Mouse (Mus musculus): ENCODE measurements around the gene Gm15737. TPM values are rescaled to one million over a fixed set of nuclear protein-coding genes. Genes with fewer than 3 reads are reported as not detected.

Gm15737 gene
- polyA plus RNA-seq, 1 experiment: not detected

- Histone ChIP-seq H3K27ac (ENCODE audit: control insufficient read depth, insufficient read depth, low read depth, low read length) (no peak overlapping the region), H3K4me3 (ENCODE audit: control insufficient read depth, low read depth, low read length) (no peak overlapping the region), H3K27me3 (ENCODE audit: control insufficient read depth, insufficient read depth, low read length) (no peaks in the 10 kb centered on the region), H3K36me3 (ENCODE audit: control insufficient read depth, insufficient read depth, low read length) (no peaks in the 10 kb centered on the region), H3K4me1 (ENCODE audit: control insufficient read depth, insufficient read depth, low read length) (no peaks in the 10 kb centered on the region)
- TF ChIP-seq CTCF (IDR thresholded peaks at IDR 0.05; ENCODE audit: control insufficient read depth, insufficient read depth, insufficient replicate concordance, low read depth, low read length): no peak
- no peak for TF ChIP-seq POLR2A (IDR thresholded peaks at IDR 0.05; ENCODE audit: control insufficient read depth, low read depth, low read length)
These were observed 6.2 kb downstream of the Gm15737 start for GRCm38 (mm10) chr6:92875340-92875739.

DNA sequence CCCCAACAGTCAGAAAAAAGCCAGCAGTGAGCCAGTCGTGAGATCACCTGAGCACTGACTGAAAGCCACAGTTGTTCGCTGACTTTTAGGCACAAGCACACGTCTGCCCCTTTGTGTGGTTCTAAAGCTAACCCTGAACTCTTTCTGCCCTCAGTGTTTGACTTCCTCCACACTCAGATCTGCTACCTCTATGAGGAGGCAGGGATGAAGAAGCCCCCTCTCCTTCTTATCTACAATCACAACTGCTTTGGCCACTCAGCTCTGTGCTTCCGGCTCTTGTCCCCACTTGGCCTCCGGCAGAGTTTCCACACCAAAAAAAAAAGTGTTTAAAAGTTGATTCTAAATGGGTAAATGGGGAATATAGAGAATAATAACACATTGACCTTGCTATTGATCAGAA lies 7.0 kb downstream of the Gm15737 start:
- no peaks in the 10 kb centered on the region for H3K27me3 ChIP-seq (ENCODE audit: control insufficient read depth, insufficient read depth, low read length)
- TF ChIP-seq POLR2A (IDR thresholded peaks at IDR 0.05; ENCODE audit: control insufficient read depth, low read depth, low read length): no peak
- no peak for TF ChIP-seq CTCF (IDR thresholded peaks at IDR 0.05; ENCODE audit: control insufficient read depth, insufficient read depth, insufficient replicate concordance, low read depth, low read length)
- H3K36me3 ChIP-seq (ENCODE audit: control insufficient read depth, insufficient read depth, low read length): no peaks in the 10 kb centered on the region
- no peaks in the 10 kb centered on the region for H3K4me1 ChIP-seq (ENCODE audit: control insufficient read depth, insufficient read depth, low read length)
- H3K27ac ChIP-seq (ENCODE audit: control insufficient read depth, insufficient read depth, low read depth, low read length): no peak overlapping the region
- H3K4me3 ChIP-seq (ENCODE audit: control insufficient read depth, low read depth, low read length): no peak overlapping the region

GRCm38 (mm10) chr6:92877236-92877635 lies 8.1 kb downstream of the Gm15737 start:
- Histone ChIP-seq H3K27ac (ENCODE audit: control insufficient read depth, insufficient read depth, low read depth, low read length) (no peak overlapping the region), H3K4me1 (ENCODE audit: control insufficient read depth, insufficient read depth, low read length) (no peaks in the 10 kb centered on the region), H3K36me3 (ENCODE audit: control insufficient read depth, insufficient read depth, low read length) (no peaks in the 10 kb centered on the region), H3K4me3 (ENCODE audit: control insufficient read depth, low read depth, low read length) (no peak overlapping the region), H3K27me3 (ENCODE audit: control insufficient read depth, insufficient read depth, low read length) (no peaks in the 10 kb centered on the region)
- TF ChIP-seq POLR2A (IDR thresholded peaks at IDR 0.05; ENCODE audit: control insufficient read depth, low read depth, low read length) (no peak), CTCF (IDR thresholded peaks at IDR 0.05; ENCODE audit: control insufficient read depth, insufficient read depth, insufficient replicate concordance, low read depth, low read length) (no peak)

DNA sequence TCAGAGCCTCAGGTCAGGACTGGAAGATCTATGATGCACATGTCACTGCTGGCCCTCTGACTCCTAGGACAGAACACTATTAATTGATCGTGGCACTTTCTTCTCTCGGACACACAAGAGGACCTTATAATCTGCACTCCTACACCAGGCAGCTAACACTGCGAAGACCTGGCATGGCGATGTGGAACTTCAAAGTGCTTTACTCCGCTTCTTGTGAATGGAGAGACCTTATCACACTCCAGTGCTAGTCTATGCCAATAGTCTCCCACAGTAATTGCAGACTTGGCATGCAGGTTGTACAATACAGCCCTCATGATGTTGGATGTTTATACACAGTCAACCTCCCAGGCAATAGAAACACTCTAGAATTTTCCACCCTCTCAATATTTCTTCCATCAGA lies 9.6 kb downstream of the Gm15737 start:
- Histone ChIP-seq H3K27me3 (ENCODE audit: control insufficient read depth, insufficient read depth, low read length) (no peaks in the 10 kb centered on the region), H3K27ac (ENCODE audit: control insufficient read depth, insufficient read depth, low read depth, low read length) (no peak overlapping the region), H3K4me3 (ENCODE audit: control insufficient read depth, low read depth, low read length) (no peak overlapping the region), H3K4me1 (ENCODE audit: control insufficient read depth, insufficient read depth, low read length) (no peaks in the 10 kb centered on the region; the same call in 1 of the 2 replicates), H3K36me3 (ENCODE audit: control insufficient read depth, insufficient read depth, low read length) (no peaks in the 10 kb centered on the region)
- TF ChIP-seq CTCF (IDR thresholded peaks at IDR 0.05; ENCODE audit: control insufficient read depth, insufficient read depth, insufficient replicate concordance, low read depth, low read length) (no peak), POLR2A (IDR thresholded peaks at IDR 0.05; ENCODE audit: control insufficient read depth, low read depth, low read length) (no peak)

DNA sequence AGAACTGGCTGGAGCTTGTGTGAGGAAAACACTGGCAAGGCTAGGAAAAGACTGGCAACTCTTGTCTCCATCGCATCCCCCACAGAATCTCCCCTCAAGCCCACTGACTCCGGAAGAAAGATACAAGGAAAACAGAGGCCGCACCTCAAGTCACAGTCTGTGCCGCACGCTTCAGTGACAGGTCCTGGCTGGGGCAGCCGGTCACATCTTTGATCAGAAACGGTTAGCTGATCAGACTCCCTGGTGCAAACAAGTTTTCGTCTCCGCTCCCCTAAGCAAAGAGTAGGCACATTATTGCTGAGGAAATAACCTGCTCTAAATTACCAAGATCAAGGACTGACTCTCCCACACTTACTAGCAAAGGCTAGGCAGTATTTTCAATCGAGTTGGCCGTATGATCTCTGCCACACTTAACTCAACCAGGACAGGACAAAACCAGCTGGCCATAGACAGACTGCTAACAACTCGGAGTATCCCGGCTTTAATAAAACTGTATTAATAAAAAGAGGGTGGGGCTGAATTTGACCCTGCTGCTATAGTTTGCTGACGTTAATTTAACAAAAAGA lies 10.6 kb downstream of the Gm15737 start:
- no peak overlapping the region for H3K27ac ChIP-seq (ENCODE audit: control insufficient read depth, insufficient read depth, low read depth, low read length)
- H3K36me3 ChIP-seq (ENCODE audit: control insufficient read depth, insufficient read depth, low read length): no peaks in the 10 kb centered on the region
- H3K27me3 ChIP-seq (ENCODE audit: control insufficient read depth, insufficient read depth, low read length): no peaks in the 10 kb centered on the region
- H3K4me3 ChIP-seq (ENCODE audit: control insufficient read depth, low read depth, low read length): no peak overlapping the region
- H3K4me1 ChIP-seq (ENCODE audit: control insufficient read depth, insufficient read depth, low read length): no peaks in the 10 kb centered on the region; the same call in 1 of the 2 replicates
- TF ChIP-seq POLR2A (IDR thresholded peaks at IDR 0.05; ENCODE audit: control insufficient read depth, low read depth, low read length): no peak
- no peak for TF ChIP-seq CTCF (IDR thresholded peaks at IDR 0.05; ENCODE audit: control insufficient read depth, insufficient read depth, insufficient replicate concordance, low read depth, low read length)

GRCm38 (mm10) chr6:92882446-92882845 lies 13.3 kb downstream of the Gm15737 start:
- TF ChIP-seq CTCF (IDR thresholded peaks at IDR 0.05; ENCODE audit: control insufficient read depth, insufficient read depth, insufficient replicate concordance, low read depth, low read length): no peak
- Histone ChIP-seq H3K36me3 (ENCODE audit: control insufficient read depth, insufficient read depth, low read length) (no peaks in the 10 kb centered on the region), H3K4me1 (ENCODE audit: control insufficient read depth, insufficient read depth, low read length) (no peaks in the 10 kb centered on the region; the same call in 1 of the 2 replicates), H3K27me3 (ENCODE audit: control insufficient read depth, insufficient read depth, low read length) (no peaks in the 10 kb centered on the region), H3K4me3 (ENCODE audit: control insufficient read depth, low read depth, low read length) (no peak overlapping the region), H3K27ac (ENCODE audit: control insufficient read depth, insufficient read depth, low read depth, low read length) (no peak overlapping the region)

DNA sequence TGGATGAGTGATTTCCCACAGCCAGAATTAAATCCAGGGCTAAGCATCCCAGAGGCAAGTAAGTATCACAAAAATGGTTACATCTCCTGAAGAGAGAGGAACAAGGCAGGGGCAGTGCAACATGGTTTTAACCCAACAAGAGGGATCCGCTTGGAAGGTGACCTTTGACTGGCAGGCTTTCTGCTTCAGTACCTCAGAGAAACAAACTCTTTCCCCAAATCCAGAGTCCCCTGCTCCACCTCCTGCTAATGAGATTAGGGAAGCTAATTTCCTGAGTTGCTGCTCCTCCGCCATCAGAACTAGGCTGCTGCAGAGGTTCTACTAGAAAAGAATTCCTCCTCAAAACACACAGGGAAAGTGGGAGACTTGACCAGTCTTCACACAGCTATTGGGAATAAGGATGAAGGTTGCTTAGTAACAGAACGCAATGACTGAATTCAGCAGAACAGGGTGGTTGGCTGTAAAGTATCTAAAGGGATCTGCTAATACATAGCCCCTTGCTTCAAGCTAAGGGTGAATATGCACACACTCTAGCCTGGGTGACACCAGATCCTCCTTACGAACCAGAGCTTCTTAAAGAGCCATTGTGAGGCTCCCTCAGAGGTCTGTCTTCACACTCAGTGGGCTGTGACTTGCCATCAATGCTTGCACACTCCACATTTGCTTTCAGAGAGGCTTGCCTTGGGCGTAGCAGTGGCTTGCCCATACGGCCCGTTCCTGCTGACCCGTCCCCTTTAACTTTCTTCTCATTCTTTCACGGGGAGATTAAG lies 14.2 kb downstream of the Gm15737 start:
- no peaks in the 10 kb centered on the region for H3K27me3 ChIP-seq (ENCODE audit: control insufficient read depth, insufficient read depth, low read length)
- no peak overlapping the region for H3K4me3 ChIP-seq (ENCODE audit: control insufficient read depth, low read depth, low read length)
- no peak for TF ChIP-seq CTCF (IDR thresholded peaks at IDR 0.05; ENCODE audit: control insufficient read depth, insufficient read depth, insufficient replicate concordance, low read depth, low read length)
- H3K4me1 ChIP-seq (ENCODE audit: control insufficient read depth, insufficient read depth, low read length): no peaks in the 10 kb centered on the region; the same call in 1 of the 2 replicates
- H3K27ac ChIP-seq (ENCODE audit: control insufficient read depth, insufficient read depth, low read depth, low read length): no peak overlapping the region
- no peaks in the 10 kb centered on the region for H3K36me3 ChIP-seq (ENCODE audit: control insufficient read depth, insufficient read depth, low read length)

Data from testis, adult 2 months (tissue).